Mouse (Mus musculus): Measurements from ENCODE around the gene Lgr4. TPM values are rescaled to one million over a fixed set of nuclear protein-coding genes. Genes with fewer than 3 reads are reported as not detected.

Gene Lgr4
- polyA plus RNA-seq, 1 experiment from 2014 or later, result 39.0 TPM

- Histone ChIP-seq H3K36me3 (ENCODE audit: control insufficient read depth, insufficient read depth, low read length) (no peaks in the 10 kb centered on the region), H3K9me3 (ENCODE audit: control insufficient read depth, low read depth, low read length) (no peaks in the 10 kb centered on the region), H3K4me3 (ENCODE audit: low read depth, low read length) (no peak overlapping the region), H3K4me1 (ENCODE audit: control insufficient read depth, insufficient read depth, low read length) (peaks cover 25% of the 10 kb centered on the region; the same call in 1 of the 2 replicates), H3K27ac (ENCODE audit: low read length) (no peak overlapping the region; the same call in 1 of the 2 replicates), H3K4me2 (replicated peaks; ENCODE audit: low read depth, low read length) (no peak overlapping the region), H3K27me3 (ENCODE audit: control insufficient read depth, insufficient read depth, low read length) (no peaks in the 10 kb centered on the region), H3K9ac (replicated peaks; ENCODE audit: low read depth, low read length) (no peak overlapping the region)
- no peak for ATAC-seq (ENCODE audit: insufficient number of reproducible peaks, insufficient read depth, low FRiP score, low read depth)
- WGBS, result 72% methylated on average over 6 of the region's 6 CpGs
These were observed 66.0 kb downstream of the Lgr4 start for GRCm38 (mm10) chr2:109983435-109983834.

GRCm38 (mm10) chr2:109984930-109985329 lies 67.5 kb downstream of the Lgr4 start:
- H3K4me1 ChIP-seq (ENCODE audit: control insufficient read depth, insufficient read depth, low read length), result peaks cover 36% of the 10 kb centered on the region

GRCm38 (mm10) chr2:109985560-109985959 lies 68.1 kb downstream of the Lgr4 start:
- WGBS, result 49% methylated on average over 9 of the region's 9 CpGs
- no peak overlapping the region for H3K9ac ChIP-seq (replicated peaks; ENCODE audit: low read depth, low read length)
- H3K4me1 ChIP-seq (ENCODE audit: control insufficient read depth, insufficient read depth, low read length), result peaks cover 42% of the 10 kb centered on the region
- no peaks in the 10 kb centered on the region for H3K27me3 ChIP-seq (ENCODE audit: control insufficient read depth, insufficient read depth, low read length)
- no peak overlapping the region for H3K4me3 ChIP-seq (ENCODE audit: low read depth, low read length)
- ATAC-seq (ENCODE audit: insufficient number of reproducible peaks, insufficient read depth, low FRiP score, low read depth), result no peak
- H3K36me3 ChIP-seq (ENCODE audit: control insufficient read depth, insufficient read depth, low read length), result no peaks in the 10 kb centered on the region
- no peak overlapping the region for H3K27ac ChIP-seq (ENCODE audit: low read length)
- no peak overlapping the region for H3K4me2 ChIP-seq (replicated peaks; ENCODE audit: low read depth, low read length)
- H3K9me3 ChIP-seq (ENCODE audit: control insufficient read depth, low read depth, low read length), result no peaks in the 10 kb centered on the region

More at GRCm38 (mm10) chr2:109984930-109985329, 67.5 kb downstream of the Lgr4 start:
- no peak overlapping the region for H3K9ac ChIP-seq (replicated peaks; ENCODE audit: low read depth, low read length)
- H3K4me3 ChIP-seq (ENCODE audit: low read depth, low read length), result no peak overlapping the region
- no peaks in the 10 kb centered on the region for H3K9me3 ChIP-seq (ENCODE audit: control insufficient read depth, low read depth, low read length)
- no peak overlapping the region for H3K27ac ChIP-seq (ENCODE audit: low read length)
- no peaks in the 10 kb centered on the region for H3K27me3 ChIP-seq (ENCODE audit: control insufficient read depth, insufficient read depth, low read length)
- ATAC-seq (ENCODE audit: insufficient number of reproducible peaks, insufficient read depth, low FRiP score, low read depth), result no peak
- 49% methylated on average over 1 of the region's 1 CpGs for WGBS
- no peak overlapping the region for H3K4me2 ChIP-seq (replicated peaks; ENCODE audit: low read depth, low read length)
- H3K36me3 ChIP-seq (ENCODE audit: control insufficient read depth, insufficient read depth, low read length), result no peaks in the 10 kb centered on the region

GRCm38 (mm10) chr2:109986036-109986785 lies 68.8 kb downstream of the Lgr4 start:
- H3K4me1 ChIP-seq (ENCODE audit: control insufficient read depth, insufficient read depth, low read length), result peaks cover 46% of the 10 kb centered on the region
- H3K36me3 ChIP-seq (ENCODE audit: control insufficient read depth, insufficient read depth, low read length), result no peaks in the 10 kb centered on the region
- no peak overlapping the region for H3K9ac ChIP-seq (replicated peaks; ENCODE audit: low read depth, low read length)
- H3K4me3 ChIP-seq (ENCODE audit: low read depth, low read length), result no peak overlapping the region
- no peak overlapping the region for H3K27ac ChIP-seq (ENCODE audit: low read length)
- H3K9me3 ChIP-seq (ENCODE audit: control insufficient read depth, low read depth, low read length), result no peaks in the 10 kb centered on the region
- ATAC-seq (ENCODE audit: insufficient number of reproducible peaks, insufficient read depth, low FRiP score, low read depth), result no peak
- no peak overlapping the region for H3K4me2 ChIP-seq (replicated peaks; ENCODE audit: low read depth, low read length)
- WGBS, result 44% methylated on average over 11 of the region's 11 CpGs
- H3K27me3 ChIP-seq (ENCODE audit: control insufficient read depth, insufficient read depth, low read length), result no peaks in the 10 kb centered on the region

GRCm38 (mm10) chr2:109987946-109988345 lies 70.5 kb downstream of the Lgr4 start:
- Histone ChIP-seq H3K27me3 (ENCODE audit: control insufficient read depth, insufficient read depth, low read length) (no peaks in the 10 kb centered on the region), H3K4me1 (ENCODE audit: control insufficient read depth, insufficient read depth, low read length) (peaks cover 47% of the 10 kb centered on the region), H3K4me3 (ENCODE audit: low read depth, low read length) (no peak overlapping the region), H3K27ac (ENCODE audit: low read length) (no peak overlapping the region), H3K9me3 (ENCODE audit: control insufficient read depth, low read depth, low read length) (no peaks in the 10 kb centered on the region), H3K36me3 (ENCODE audit: control insufficient read depth, insufficient read depth, low read length) (no peaks in the 10 kb centered on the region), H3K9ac (replicated peaks; ENCODE audit: low read depth, low read length) (no peak overlapping the region), H3K4me2 (replicated peaks; ENCODE audit: low read depth, low read length) (no peak overlapping the region)
- no peak for ATAC-seq (ENCODE audit: insufficient number of reproducible peaks, insufficient read depth, low FRiP score, low read depth)
- 68% methylated on average over 5 of the region's 5 CpGs for WGBS

- Histone ChIP-seq H3K4me1 (ENCODE audit: control insufficient read depth, insufficient read depth, low read length) (peaks cover 47% of the 10 kb centered on the region), H3K4me2 (replicated peaks; ENCODE audit: low read depth, low read length) (no peak overlapping the region), H3K9ac (replicated peaks; ENCODE audit: low read depth, low read length) (no peak overlapping the region), H3K27me3 (ENCODE audit: control insufficient read depth, insufficient read depth, low read length) (no peaks in the 10 kb centered on the region), H3K27ac (ENCODE audit: low read length) (peak overlapping the region; percentile 68), H3K36me3 (ENCODE audit: control insufficient read depth, insufficient read depth, low read length) (no peaks in the 10 kb centered on the region), H3K9me3 (ENCODE audit: control insufficient read depth, low read depth, low read length) (no peaks in the 10 kb centered on the region), H3K4me3 (ENCODE audit: low read depth, low read length) (no peak overlapping the region)
- peak; percentile 53; the same call in 1 of the 2 replicates for ATAC-seq (ENCODE audit: insufficient number of reproducible peaks, insufficient read depth, low FRiP score, low read depth)
- 3% methylated on average over 3 of the region's 3 CpGs for WGBS
These were observed 71.7 kb downstream of the Lgr4 start for GRCm38 (mm10) chr2:109989196-109989595.

GRCm38 (mm10) chr2:109989679-109990473 lies 72.4 kb downstream of the Lgr4 start:
- Histone ChIP-seq H3K4me2 (replicated peaks; ENCODE audit: low read depth, low read length) (no peak overlapping the region), H3K4me1 (ENCODE audit: control insufficient read depth, insufficient read depth, low read length) (peaks cover 50% of the 10 kb centered on the region), H3K9me3 (ENCODE audit: control insufficient read depth, low read depth, low read length) (no peaks in the 10 kb centered on the region), H3K27ac (ENCODE audit: low read length) (peak overlapping the region; percentile 68), H3K27me3 (ENCODE audit: control insufficient read depth, insufficient read depth, low read length) (no peaks in the 10 kb centered on the region), H3K4me3 (ENCODE audit: low read depth, low read length) (no peak overlapping the region), H3K36me3 (ENCODE audit: control insufficient read depth, insufficient read depth, low read length) (no peaks in the 10 kb centered on the region), H3K9ac (replicated peaks; ENCODE audit: low read depth, low read length) (no peak overlapping the region)
- 33% methylated on average over 8 of the region's 8 CpGs for WGBS
- no peak for ATAC-seq (ENCODE audit: insufficient number of reproducible peaks, insufficient read depth, low FRiP score, low read depth)

- no peak overlapping the region; the same call in 1 of the 2 replicates for H3K27ac ChIP-seq (ENCODE audit: low read length)
- peaks cover 41% of the 10 kb centered on the region for H3K4me1 ChIP-seq (ENCODE audit: control insufficient read depth, insufficient read depth, low read length)
- 77% methylated on average over 1 of the region's 1 CpGs for WGBS
- H3K36me3 ChIP-seq (ENCODE audit: control insufficient read depth, insufficient read depth, low read length), result no peaks in the 10 kb centered on the region
- no peaks in the 10 kb centered on the region for H3K27me3 ChIP-seq (ENCODE audit: control insufficient read depth, insufficient read depth, low read length)
- no peak overlapping the region for H3K4me2 ChIP-seq (replicated peaks; ENCODE audit: low read depth, low read length)
- H3K9me3 ChIP-seq (ENCODE audit: control insufficient read depth, low read depth, low read length), result no peaks in the 10 kb centered on the region
- H3K9ac ChIP-seq (replicated peaks; ENCODE audit: low read depth, low read length), result no peak overlapping the region
- no peak overlapping the region for H3K4me3 ChIP-seq (ENCODE audit: low read depth, low read length)
- ATAC-seq (ENCODE audit: insufficient number of reproducible peaks, insufficient read depth, low FRiP score, low read depth), result peak; percentile 60
These were observed 74.3 kb downstream of the Lgr4 start for GRCm38 (mm10) chr2:109991754-109992153.

Measured in stomach, embryonic 14.5 days (tissue).